Mouse (Mus musculus) frontal cortex, adult 2 months (tissue): ENCODE data around the gene Dysf. TPM values are rescaled to one million over a fixed set of nuclear protein-coding genes. Genes with fewer than 3 reads are reported as not detected.

Experiments used
- DNase-seq, 2 experiments: peaks; one replicate each; pipeline ENCODE4 v3.0.0; 2022; ENCODE audit warnings: low spot score in 1 of 2; ENCODE audit errors: extremely low spot score in 1 of 2
- polyA plus RNA-seq: library from polyadenylated mRNA; depleted of rRNA; stranded (reverse); fragments of >200 nt; gene quantifications from 2 replicates; pipeline ENCODE4 v1.2.3, GENCODE M21; 2012

Gene Dysf
- polyA plus RNA-seq, 1 experiment: 6.6 TPM

DNA sequence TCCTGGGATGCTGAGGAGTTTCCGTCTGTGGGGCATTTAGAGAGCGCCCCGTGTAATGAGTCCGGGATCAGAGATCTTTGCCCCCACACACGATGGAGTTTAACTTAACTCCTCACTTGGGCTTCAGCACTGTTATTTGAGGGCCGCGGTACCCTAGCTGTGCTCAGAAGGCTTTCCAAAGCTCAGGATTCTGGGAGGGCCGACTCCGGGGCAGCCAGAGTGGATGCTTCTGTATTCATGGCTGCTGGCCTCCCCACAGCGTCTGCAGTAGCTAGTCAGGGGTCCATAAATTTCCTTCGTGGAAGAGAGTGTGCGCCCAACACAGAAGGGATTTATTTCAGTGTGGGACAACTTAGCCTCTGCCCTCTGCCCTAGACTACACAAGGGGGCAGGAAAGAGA, 97.7 kb downstream of the Dysf start:
- no peak for DNase-seq

GRCm38 (mm10) chr6:84110377-84110776, 102.0 kb downstream of the Dysf start:
- no peak for DNase-seq

- no peak for DNase-seq
Observed at GRCm38 (mm10) chr6:84111106-84111505, 102.7 kb downstream of the Dysf start.

GRCm38 (mm10) chr6:84119731-84120530, 111.5 kb downstream of the Dysf start:
- no peak for DNase-seq

- no peak for DNase-seq
Observed at GRCm38 (mm10) chr6:84124609-84125008, 116.2 kb downstream of the Dysf start.

DNA sequence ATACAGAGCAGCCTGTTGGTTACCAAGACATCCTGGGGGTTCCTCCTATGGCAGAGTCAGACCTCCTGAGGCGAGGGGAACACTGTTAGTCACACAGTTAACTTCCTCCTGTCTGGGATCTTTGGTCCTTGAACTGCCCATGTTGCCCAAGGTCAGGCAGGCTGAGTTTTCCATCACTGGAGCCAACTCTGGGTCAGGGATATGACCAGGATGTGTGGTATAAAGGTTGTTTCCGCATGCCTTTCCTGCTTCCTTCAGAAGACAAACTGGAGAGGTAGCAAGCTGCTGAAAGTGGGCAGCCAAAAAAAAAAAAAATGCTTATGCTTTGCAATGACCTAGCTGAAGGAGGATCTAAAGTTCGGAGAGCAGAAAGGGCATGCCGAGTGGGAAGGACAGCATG, 116.7 kb downstream of the Dysf start:
- no peak for DNase-seq

DNA sequence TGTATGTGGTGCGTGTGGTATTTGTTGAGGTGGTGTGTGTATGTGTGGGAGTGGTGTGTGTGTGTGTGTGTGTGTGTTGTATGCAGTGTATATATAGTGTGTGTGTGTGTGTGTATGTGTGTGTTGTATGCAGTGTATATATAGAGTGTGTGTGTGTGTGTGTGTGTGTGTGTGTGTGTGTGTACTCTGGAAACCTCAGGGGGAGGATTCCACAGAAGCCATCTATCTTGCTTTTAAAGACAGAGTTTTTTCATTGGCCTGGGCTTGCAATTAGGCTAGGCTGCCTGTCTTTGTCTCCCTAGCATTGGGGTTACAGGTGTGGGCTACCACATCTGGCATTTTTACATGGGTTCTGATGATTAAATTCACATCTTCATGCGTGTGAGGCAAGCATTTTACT, 119.8 kb downstream of the Dysf start:
- no peak for DNase-seq

DNA sequence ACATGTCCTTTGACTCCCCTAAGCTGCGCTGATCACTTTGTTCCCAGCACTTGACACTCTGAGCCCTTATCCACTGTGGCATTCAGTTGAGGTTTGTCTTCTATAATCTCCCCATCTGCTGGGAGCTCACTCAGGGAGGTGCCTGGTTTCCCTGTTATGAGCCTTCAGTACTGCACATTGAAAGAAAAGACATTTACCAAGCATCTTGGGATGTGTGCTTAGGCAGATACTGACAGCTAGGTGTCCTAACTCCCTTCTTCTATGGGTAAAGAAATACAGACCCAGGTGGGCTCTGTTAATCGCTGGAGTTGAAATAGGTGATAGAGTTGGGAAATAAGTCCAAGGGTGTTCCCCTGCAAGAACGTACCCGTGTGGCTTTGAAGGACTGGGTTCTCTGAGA, 122.5 kb downstream of the Dysf start:
- DNase-seq: no peak

DNA sequence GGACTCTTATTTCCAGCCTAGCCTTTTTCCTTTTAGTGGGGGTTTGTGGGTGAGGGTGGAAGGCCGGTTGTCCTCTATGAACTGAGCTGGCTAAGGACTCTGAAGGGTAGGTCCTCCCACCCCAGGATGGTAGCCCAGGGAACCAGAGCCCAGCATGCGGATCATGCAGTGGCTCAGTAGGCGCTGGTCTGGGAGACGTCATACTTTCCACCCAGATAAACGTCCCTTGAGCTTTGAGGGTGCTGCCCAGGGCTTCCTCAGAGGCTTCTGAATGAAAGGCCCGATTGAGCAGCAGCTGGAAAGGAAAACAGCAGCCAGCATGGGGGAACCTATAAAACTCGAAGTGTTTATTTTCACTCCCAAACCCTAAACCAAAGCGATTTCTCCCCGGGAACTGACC, 123.1 kb downstream of the Dysf start:
- DNase-seq: no peak

DNA sequence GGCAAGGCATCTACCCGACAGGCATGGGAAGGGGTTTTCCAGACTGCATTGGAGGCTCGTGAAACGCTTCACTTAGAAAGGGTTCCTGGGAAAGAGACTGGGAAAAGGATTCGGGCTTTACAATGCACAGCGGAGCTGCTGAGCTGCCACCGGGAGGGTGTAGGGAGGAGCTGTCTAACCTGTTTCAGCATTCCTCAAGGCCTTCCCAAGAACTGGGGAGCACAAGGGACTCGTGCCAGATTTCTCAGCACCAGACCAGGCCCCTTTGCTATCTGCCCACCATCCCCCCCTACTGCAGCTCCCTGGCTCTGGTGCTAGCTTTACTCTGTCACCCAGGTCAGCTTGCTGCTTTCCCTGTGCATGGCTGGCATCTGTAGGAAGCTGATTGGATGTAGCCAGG, 124.7 kb downstream of the Dysf start:
- no peak for DNase-seq

GRCm38 (mm10) chr6:84133996-84134721, 125.8 kb downstream of the Dysf start:
- no peak for DNase-seq

DNA sequence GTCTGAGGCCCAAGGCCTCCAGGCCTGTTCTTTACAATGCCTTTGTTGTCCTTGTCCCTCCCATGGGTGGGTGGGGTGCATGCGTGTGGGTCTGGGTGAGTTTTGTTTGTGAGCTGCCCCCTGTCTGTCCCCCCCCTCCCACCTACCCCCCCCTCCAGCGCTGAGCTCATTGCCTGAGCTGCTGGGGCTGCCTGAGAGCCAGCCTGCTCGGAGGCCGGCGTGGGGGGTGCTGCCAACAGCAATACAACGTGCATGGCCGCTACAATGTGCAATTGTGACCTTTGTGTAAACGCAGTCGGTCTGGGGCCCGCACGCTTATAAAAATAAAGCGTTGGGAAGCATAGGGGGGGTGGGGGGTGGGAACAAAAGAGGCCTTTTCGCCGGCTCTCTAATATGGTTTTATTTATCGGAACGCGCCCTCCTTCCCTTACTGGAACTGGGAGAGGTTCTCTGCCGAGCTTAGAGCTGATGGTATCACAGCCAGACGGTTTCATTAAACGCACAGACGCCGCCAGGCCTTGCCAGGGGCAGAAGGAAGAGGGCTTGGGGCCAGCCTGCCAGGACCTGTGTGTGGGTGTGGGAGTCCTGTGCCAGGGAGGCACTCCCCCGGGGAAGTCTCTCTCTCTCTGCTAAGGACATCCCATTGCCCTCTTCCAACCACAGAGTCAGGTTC, 126.5 kb downstream of the Dysf start:
- DNase-seq: peak in 1 of 2 experiments; percentile 19

DNA sequence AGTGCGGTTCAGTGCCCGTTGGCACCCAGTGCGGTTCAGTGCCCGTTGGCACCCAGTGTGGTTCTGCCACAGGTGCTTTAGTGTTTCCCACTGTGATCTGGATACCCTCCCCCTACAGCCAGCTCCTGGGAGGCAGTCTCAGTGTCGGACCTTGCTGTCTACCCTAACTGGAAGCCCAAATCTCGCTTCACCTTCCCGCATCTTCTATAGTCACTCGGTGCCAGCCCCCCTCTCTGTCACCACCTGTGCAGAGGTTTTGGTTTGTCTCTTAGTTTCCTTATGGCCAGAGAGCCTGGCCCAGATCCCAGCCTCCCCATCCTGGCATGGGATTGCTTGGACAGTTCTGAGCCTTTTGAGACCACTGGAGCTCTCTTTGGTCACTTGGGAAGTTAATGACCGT, 127.3 kb downstream of the Dysf start:
- no peak for DNase-seq

- no peak for DNase-seq
Observed at GRCm38 (mm10) chr6:84136345-84136744, 128.0 kb downstream of the Dysf start.

DNA sequence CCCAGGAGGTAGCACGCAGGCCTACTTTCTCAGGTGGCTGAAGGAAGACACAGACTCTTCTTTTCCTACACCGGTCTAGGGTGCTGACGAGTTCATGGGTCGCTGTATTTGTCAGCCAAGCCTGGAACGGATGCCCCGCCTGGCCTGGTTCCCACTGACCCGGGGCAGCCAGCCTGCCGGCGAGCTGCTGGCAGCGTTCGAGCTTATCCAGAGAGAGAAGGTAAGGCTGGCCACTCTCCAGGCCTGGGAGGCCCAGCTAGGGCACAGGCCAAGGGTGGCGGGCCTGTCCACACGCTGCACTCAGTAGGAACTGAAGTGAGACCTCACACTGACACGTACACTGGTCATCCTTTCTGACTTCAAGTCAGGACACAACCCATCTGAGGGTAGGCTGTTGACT, 131.5 kb downstream of the Dysf start:
- peak in 1 of 2 experiments; percentile 16 for DNase-seq

- no peak for DNase-seq
Observed at GRCm38 (mm10) chr6:84142481-84142880, 134.1 kb downstream of the Dysf start.

GRCm38 (mm10) chr6:84143328-84143727, 134.9 kb downstream of the Dysf start:
- DNase-seq: no peak

DNA sequence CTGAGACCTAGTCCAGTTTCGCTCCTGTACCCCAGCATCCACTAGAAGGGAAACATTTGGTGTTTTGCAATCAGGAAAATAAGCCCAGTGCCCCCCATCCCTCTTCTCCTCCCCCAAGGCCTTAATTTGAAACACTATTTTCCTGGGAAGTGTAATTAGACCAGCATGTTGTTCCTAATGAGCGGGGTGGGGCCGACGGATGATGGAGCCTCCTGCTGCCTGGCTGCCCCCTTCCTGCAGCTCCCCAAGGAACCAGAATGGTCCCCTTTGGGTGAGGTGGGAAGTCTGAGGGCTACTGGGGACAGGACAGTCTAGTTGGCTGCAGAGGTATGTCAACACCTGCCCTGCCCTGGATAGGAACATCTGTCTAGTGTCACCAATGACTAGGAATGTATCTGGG, 136.0 kb downstream of the Dysf start:
- no peak for DNase-seq

DNA sequence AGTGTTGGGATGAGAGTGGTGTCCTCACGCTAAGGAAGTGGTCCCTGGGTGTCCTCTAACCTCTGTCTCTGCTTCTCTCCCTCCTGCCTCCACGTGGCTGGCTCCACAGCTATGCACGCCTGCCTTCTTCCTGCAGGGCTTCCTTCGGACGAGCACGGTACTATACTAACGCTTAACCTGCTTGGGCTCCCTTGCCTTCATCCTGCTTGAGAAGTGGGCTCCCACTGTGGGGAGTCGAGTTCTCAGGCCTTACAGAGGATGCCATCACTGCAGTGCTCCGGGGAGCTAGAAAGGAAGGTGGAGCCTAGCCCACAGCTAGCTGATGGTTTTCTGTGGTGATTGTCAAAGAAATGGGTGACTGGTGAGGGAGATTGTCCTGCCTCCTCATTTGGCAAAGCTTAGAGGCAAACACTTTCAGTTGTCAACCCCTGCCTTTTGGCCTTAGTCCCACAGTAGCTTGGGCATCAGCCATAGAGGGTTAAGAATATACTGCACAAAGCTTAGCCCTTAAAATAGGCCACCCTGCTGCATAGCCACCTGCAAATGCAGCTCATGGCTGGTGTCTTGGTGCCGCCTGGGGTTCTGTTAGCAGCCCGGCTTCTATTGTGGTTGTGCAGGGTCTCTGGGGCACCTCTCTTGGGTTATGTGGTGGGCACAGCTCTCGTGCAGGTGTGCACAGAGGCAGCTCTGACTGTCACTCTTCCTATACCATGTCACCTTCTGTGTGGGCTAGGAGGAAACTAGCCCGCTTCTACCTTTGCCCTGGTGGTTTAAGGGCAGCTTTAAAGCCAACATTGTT, 139.0 kb downstream of the Dysf start:
- DNase-seq: no peak

DNA sequence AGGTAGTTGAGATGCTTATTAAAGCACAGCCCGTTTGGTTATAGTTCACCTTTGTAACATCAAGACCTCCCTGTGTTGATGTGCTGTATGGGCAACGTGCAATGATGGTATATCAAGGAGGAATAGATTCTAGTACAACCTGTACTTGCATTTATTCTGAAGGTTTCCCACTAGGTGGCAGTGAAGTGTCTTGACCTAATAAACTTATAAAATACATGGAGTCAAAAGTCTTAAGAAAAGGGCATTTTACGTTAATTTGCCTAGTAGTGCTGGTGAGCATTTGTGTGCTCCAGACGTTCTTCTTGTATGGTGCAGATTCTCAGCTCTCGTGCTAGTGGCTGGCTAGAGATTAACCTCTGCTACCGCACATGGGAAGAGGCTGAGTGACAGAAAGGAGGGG, 140.1 kb downstream of the Dysf start:
- DNase-seq: peak in 1 of 2 experiments; percentile 42

DNA sequence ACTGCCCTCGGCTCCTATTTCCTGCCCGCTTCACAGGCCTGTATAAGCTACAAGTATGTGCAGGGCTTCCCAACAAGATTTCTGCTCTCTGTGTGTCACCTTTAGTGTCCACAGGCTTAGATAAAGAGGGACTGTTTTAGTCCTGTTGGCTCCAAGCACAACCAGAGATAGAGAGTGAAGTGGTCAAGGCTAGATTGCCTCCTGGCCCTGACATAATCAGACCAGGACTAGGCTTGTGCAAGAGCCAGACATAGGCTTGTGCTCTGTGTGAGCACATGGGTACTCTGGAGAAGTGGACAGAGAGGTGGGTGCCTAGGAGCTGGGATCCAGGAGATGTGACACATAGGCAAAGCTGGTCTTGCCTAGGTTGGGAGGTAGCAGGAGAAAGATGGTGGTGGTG, 146.1 kb downstream of the Dysf start:
- no peak for DNase-seq
